Mouse (Mus musculus): ENCODE results near the gene Slc1a7.

Slc1a7 gene

DNA sequence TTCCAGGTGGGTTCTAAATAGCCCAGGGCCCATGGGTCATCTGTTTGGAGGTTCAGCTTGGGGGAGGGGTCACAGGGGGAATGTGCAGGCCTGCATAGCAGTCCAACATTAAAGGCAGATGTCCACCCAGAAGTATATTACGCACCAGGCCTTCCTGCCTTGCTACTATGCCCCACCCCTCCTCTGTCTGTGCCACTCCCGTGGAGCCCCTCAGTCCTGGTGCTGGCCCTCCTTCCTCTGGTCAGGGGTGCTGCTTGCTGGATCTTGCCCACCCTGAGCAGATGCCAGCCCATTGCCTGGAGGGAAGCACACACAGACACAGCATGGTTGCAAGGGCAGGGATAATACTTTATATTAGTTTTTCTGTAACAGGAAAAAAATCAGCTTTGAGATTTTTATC is 46.3 kb downstream of the Slc1a7 start:
- in situ Hi-C loops (cut with MboI), result no loop called here

DNA sequence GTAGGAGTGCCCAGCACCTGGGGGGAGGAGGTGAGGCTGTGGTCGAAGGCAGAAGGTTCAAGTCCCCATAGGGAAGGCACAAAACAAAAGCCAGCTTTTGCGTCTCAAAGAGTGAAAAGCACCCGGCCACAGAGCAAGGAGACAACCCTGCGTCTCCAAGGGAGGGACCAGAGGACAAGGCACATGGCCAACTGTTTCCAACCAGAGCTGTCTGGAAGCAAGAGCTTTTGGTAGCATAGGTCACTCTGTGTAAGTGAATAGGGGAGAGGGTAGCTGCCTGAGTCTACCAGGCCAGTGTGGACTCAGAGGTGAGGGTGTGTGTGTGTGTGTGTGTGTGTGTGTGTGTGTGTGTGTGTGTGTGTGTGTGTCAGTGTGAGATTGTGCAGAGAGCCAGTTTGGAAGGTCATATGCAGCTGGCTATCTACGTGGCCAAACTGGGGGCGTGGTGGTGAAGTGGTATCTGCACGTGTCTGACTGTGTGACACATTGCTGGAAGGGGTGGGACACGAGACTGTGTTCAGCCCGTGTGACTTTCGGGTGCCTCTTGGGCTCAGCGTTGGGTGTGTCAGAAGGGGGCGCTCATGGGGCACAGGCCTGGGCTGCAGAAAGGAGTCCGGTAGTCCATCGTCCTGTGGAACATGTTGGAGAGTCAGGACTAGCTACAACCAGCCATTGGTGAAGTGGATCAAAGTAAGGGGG is 47.1 kb downstream of the Slc1a7 start:
- in situ Hi-C loops (cut with MboI), result no loop called here

DNA sequence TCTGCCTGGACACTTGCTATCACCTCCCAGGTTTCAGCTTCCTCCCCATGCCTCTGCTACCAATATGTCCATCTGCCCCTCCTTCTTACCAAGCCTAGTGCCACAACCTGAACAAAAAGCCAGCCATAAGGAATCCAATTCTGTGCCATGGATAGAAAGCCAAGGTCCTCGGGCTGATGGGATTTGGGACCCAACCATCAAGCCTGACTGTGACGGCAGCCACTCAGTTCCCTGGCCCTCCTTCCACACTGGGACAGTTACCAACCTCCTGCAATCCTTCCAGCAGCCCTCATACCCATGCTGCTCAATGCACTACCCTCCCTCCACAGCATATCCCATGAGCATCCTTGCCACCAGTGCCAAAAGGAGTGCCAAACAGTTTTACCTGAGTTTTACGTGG is 48.2 kb downstream of the Slc1a7 start:
- in situ Hi-C loops (cut with MboI), result no loop called here

DNA sequence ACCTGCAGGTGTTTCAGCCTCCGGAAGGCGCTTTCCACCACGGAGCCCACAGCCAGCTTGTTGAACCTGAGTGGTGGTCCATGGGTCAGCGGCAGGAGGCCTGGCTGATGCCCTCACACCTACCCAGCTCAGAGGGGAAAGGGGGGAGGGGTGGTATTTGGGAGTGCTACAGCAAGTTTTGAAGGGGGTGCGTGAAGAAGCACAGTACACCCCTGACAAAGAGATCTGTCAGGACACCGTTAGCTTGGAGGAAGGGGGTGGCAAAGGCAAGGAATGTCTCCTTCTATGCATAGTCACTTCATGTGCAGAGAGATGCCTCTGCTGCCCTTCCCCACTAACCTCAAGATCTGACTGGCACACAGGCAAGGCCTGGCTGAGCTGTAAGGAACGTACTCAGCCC is 49.7 kb downstream of the Slc1a7 start:
- in situ Hi-C loops (cut with MboI), result no loop called here

DNA sequence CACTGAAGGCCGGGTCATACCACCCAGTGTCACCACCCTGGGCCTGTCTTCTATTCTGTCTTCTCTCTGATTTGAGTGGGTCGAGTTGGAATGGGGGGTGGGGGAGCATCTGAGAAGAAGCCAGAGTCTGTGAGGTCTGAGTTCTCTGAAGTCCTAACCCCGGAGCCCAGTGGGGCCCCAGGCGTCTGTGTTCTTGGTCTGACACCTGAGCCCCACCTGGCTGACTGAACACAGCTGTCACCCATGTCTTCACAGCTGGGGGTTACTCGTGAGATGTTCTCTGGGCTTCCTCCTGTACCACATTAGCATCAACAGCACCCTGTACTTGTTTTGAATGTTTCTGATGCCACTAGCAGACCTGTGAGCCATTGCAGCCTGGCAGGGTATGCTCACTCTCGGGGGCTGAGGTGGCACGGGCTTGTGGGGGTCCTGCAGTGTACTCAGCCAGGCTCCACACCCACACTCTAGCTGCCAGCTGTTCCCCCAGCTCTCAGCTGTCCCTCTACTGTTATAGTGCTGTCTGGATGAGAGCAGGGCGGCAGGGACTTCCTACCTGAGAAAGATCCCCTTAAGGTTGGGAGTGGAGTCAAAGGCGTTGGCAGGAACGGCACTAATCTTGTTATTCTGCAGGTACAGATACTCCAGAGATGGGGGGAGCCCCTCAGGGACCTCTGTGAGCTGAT is 50.2 kb downstream of the Slc1a7 start:
- in situ Hi-C loops (cut with MboI), result no loop called here

DNA sequence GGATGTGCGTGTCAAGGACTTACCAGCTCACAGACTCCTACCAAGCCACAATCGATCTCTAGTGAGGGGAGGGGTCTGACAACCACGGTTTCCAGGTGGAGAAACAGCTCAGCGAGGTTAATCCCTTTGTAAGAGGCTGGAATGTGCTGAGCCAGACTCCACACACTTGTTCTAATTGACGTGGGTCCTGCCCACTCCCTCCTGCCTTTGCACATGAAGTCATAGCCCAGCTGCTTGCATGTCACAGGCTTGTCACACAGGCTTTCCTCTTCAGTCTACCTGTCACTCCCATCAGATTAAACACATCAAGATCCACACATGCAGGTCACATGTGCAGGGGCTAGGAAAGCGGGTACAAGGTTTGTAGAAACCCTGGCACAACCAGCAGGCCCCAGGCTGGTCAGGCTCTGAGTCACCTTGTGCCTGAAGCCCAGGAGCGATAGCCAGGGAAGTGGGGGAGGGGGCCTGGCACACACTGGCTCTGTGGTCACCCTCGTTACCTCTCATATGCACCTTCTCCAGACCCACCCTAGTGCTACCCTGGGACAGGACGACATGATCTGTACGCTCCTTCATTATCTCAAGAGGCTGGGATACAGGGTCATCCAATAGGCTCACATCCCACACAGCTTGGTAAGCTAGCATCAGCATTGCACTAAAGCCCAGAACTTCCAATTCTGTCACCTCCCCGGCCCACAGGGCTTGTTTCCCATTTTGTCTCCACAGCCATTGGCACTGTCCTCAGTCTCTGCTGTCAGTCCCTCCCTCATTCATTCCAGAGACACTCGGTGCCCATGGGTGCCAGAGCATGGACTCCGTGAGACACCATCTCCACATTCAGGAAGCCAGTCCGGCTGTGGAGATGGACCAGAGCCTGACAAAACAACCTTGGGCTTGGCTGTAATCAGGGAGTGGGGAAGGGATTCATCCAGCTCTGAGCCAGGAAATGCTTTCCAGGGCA is 51.1 kb downstream of the Slc1a7 start:
- in situ Hi-C loops (cut with MboI), result no loop called here

DNA sequence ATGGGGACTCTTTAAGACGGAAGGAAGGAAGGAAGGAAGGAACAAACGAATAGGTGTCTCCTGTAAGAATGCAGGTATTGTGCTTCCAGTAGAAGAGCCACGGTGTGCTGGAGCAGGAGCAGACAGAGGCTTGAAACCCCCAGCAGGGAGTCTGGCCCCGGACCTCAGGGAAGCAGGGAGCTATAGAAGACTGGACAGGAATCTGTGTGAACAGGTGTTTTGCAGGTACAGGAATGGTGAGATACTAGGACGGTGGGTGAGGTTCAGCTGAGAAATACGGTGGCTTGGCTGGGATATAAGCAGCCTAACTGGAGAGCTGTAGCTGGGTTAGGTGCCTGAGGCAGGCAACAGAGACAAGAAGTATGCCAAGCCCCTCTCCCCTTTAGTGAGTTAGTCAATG is 52.0 kb downstream of the Slc1a7 start:
- in situ Hi-C loops (cut with MboI), result no loop called here

DNA sequence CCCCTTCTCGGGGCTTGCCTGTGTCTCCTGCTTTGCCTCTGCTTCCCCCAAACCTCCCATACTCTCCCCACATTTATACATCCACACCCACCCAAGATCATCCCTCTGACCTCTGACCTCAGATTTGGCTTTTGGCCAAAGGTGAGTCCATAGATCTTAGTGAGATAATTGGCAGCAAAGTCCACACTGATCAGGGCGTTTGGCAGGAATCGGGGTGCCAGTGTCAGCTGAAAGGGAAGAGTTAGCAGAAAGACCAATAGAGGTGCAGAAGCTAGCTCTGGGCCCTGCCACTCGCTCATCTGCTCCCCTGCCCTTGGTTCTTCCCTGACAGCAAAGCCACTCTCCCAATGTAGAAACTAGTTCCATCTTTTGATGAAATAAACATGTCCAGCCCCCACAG is 55.1 kb downstream of the Slc1a7 start:
- in situ Hi-C loops (cut with MboI), result no loop called here

DNA sequence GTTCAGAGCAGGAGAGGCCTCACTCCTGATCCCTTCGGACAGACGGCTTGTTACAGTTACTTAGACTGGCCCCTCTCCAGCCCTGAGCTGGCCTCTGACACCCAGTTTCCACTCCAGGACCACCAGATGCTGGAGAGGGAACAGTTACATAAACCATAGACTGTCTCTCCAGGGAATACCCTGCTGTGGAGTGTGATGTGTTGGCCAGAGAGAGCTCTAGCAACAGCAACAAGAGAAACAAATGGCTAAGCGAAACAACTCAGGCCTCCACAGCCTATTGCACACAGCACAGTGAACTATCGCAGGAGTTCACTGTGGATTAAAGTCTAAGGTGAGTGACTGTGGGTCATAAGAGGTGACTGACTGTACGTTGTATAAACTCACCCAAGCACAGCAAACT is 56.5 kb downstream of the Slc1a7 start:
- in situ Hi-C loops (cut with MboI), result no loop called here

DNA sequence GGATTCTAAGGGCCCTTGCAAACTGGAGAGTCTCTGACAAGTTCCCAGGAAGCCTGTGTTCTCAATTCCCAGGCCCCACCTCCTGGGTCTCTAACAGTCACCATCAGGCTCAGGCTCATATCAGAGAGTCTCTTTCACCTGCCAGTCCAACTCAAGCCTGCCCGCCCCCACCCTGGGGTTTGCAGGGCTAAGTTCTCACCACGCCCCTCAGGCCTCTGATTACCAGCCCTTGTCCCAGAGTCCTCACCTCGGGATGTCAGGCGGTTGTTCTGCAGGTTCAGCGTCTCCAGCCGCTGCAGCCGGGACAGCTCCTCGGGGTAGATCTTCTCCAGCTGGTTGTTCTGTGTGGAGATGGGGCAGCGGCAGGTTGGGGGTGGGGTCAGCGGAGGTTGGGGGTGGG is 57.1 kb downstream of the Slc1a7 start:
- in situ Hi-C loops (cut with MboI), result no loop called here

DNA sequence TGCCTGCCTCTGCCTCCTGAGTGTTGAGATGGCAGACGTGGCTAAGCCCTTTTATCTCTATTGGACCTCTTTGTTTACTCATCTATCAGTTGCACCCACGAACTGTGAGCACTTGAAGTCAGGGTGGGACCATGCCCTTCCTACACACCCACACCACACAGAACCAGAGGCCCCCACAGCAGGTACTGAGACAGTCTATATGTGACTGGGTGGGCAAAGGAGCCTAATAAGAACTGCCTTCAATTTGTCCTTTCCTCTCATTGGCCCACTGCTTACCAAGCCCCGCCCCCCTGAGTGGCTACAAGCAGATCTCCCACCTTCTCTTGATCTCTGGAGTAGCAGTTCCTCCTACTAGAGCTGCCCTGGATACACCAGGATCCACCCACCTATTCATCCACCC is 58.1 kb downstream of the Slc1a7 start:
- in situ Hi-C loops (cut with MboI), result no loop called here

DNA sequence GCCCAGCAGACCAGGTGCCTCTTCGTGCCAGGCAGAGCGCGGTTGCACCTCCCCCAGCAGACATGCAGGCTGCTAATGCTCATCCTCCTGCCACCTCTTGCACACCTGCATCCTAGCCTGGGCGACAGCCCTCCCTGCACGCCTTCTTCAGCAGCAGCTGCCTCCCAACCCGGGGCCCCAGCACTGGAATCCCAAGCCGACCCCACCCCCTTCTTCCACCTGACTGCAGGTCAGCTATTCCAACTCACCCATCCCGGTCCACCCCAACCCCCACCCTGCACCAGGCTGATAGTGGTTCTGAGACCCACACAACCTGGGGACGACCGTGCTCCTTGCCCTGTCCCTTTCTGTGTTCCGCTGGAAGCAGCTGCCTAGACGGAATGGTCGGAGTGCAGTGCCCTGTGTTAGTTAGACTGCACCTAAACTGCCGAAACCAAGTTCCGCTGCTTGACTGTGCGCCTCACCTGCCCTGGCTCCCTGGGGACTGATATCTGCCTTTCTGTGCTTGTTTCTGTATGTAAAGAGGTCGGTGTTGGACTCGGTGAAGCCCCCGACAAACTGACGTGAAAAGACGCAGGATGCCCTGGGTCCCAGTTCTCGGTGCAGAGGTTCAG is 62.9 kb downstream of the Slc1a7 start:
- in situ Hi-C loops (cut with MboI), result no loop called here

DNA sequence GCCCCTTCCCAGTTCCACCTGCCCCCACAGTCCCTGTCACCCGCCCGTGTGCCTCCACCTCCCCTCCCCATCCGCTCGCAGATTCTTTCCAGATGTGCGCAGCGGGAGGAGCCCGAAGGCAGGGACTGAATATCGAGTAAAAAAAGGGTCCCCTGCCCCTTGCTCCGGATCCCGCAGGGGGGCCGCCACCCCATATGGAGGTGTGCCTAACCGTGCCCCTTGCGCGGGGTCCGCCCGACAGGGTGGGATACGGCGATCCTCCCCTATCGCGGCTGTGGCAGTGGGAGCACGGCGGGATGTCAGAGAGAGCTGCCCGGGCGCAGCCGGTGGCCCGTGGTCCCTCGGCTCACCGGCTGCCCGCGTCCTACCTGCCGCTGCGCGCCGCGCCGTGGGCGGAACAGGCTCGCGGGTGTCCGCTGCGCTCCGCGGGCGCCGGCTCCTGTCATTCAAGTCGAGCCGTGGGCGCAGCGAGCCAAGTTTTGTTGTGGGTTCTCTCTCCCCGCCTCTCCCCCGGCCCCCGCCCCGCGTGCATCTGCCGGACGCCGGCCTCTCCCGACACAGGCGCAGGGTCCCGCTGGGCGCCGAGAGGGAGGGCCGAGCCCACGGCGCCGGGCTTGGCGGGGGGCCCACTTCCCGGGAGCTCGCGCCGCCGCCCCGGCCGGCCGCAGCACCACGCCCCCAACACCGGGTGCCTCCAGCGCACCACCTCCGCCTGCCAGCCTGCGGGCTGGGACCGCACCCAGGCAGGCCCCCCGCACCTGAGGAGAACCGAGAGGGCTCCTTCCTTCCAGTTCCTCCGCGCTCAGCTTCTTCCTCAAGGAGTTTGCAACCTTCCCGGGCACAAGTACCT is 63.6 kb downstream of the Slc1a7 start:
- in situ Hi-C loops (cut with MboI), result no loop called here

DNA sequence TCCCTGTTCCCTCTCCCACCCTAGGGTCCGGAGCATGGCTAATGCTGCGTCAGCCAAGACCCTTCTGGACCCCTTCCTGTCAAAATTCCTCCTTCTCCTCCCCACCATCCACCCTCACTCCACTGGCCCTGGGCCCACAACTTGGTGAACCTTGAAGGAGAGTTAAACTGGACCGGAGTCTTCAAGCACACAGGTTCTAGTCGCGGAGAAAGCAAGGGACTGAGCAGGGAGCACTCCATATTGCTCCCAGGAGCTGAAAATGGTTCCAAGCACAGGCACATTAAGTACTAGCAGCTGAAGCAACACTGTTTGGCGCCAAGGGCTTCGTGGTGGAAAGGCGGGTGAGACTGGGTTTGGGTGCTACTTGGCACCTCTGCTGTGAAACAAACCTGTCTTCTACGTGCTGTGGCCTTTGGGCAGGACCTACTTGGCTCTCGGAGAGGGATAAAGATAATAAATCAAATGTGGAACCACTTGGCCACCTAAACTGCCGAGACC is 64.3 kb downstream of the Slc1a7 start:
- in situ Hi-C loops (cut with MboI), result no loop called here

DNA sequence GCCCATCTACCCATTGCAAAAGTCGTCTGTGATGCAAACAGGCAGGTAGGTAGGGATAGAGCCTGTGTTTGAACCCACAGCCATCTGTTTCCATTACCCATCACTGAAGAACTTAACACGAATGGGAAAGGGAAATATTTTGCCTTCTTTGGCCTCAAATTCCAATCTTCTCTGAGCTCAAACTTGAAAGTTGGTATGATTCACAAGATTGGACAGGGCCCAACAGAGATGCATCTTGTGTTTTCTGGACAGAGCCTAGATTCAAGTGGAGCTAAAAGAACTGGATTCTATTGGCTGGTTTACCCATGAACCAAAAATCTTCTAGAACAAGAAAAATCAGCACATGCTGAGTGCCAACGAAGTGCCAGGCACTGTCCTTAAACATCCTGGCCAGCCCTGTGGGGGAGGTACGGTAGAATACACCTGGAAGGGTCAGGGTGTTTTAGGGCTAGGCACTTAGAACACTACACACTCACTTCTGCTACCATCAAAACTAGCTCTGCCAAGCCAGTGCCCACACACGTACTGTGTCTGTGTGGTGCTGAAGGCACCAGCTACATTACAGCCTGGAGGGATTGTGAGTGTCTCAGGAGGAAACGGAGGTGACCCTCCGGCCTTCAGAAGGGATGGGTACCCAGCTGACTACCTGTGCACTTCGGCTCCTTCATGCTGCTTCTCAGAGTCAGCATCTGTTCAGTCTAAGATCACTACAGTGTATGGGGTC is 65.1 kb downstream of the Slc1a7 start:
- in situ Hi-C loops (cut with MboI), result no loop called here

DNA sequence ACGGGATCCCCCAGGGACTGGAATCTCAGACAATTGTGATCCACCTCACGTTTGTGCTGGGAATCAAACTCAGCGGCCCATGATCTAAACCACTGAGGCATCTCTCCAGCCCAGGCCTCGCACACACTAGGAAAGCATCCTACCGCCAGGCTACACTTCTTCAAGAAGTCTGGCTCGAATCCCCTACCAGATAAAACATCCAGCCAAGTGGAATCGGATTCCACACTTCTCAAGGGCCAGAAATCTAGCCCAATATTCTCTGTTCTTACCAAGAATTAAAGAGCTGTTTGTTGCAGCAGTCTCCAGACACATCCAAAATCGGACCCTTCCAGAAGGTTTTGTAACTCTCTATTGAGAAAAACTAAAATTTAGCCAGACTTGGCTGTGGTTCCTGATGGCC is 68.9 kb downstream of the Slc1a7 start:
- in situ Hi-C loops (cut with MboI), result no loop called here

DNA sequence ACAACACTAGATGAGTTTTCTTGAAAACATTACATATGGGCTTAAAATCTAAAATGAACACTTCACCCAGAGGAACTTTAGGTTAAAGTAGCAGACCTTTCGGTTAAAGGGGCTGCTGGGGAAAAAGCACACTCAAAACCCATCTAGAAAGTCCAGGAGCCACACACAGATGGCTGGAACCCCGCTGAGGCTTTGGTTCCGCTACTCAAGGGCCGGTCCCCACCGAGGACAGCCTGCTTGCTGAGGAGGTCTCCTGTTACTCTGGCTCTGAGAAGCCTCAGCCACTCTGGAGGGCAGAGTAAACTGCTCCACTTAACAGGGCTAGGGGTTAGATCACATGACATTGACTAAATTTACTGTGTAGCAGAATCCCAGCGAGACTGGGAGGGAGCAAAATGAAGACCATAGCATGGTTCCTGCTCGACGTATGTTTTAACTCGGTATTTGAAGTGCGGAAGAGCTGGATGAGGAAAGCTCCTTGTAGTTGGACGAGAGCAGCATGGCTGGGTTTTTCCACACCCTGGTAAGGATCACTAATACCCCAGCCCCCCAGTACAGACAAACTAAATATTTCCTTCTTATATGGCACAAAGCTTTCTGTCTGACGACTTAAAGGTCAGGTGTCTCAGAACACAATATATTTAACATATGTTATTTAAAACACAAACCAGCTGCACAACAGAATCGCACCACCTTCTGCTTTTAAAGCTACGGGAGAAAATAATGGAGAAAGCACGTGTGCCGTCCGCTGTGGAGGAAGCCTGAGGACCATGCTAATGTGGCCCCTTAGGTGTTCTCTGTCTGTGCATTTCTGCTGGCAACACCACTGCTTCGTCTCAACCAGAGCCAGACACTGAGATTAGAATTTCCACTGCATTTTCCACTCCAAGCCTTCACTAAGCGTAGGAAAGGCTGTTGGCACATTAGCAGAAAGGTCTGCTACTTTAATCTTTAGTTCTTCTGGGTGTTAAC is 77.3 kb downstream of the Slc1a7 start:
- in situ Hi-C loops (cut with MboI), result no loop called here

DNA sequence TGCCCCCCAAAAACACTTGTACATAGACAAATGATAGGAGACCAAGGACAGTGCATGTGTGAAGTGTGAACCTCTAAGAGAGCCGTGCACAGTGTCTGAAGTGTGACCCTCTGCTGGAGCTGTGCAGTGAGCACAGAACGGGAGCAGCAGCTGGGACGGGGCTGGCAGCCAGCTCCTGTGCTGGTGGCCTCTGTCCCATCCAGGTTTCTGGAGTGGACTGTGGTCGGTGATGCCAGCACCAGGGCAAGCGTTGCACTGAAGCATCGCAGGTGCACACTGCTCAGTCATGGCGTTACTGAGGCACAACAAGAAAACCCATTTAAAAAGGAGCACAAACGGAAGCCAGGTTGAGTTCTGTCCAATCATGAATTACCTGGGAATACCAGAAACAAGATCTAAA is 78.0 kb downstream of the Slc1a7 start:
- in situ Hi-C loops (cut with MboI), result no loop called here

DNA sequence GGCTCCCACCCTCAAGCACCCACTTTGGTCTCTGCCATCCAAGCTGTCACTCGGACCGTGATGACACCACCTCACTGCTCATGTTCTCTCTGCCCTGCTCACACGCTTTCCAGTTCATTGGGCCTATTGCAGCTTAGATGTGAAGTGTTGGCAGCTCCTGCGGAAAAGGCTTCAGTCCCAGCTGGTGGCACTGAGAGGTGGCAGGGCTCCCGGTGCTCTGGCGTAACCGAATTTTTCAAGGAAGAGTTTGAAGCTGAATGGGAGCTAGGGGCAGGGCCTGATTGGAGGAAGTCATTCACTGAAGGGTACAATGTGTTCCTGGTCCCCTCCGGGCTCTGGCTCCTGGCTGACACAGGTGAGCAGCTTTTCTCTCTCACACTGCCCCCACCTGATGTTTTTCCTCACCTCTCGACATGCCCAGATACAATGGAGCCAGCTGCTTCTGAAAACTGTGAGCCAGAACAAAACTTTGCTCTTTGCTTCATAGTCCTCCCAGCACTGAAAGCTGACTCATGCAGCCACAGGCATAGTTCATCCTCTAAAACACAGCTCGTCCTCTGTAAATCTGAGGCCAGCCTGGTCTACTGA is 83.6 kb downstream of the Slc1a7 start:
- in situ Hi-C loops (cut with MboI), result no loop called here

All from mature B cell (primary cell).